ENCODE assay signal across 11 mouse cellular contexts in the genomic region with DNA sequence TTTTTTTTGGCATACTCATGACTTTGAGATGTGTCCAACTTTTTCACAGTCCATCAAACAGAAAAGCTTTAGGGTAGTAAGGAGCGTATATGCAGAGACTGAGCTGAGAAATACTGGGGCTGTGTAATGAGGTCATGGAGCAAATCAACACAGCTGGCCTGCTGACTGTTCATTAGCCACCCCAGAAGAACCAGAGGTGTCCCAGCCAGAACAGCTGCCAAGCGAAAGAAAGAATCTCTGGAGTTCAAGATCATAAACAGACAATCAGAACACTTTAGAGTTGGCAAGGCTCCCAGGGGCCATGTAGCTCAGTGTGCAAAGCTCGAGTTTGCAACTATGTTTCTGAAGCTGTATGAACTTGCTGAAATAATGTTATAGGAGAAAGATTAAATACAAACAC. TPM values are rescaled to one million over a fixed set of nuclear protein-coding genes. Genes with fewer than 3 reads are reported as not detected.
DNase-seq lines count a peak whose midpoint lies in the region; ATAC-seq lines count a peak whose summit lies in the region.
"Had no signal": no experiment of that assay in that cellular context is flagged by ENCODE, and none has a peak within 500 bp of the region (broad histone marks: within the 10 kb centered on the region; RNA-seq: fewer than 3 reads in every experiment).

No protein-coding gene starts in this region.

- no peak for ATAC-seq in heart, embryonic 11.5 days (replicated peaks; ENCODE audit: insufficient number of reproducible peaks, low FRiP score, low TSS enrichment)
- ATAC-seq in midbrain, embryonic 14.5 days (ENCODE audit: low FRiP score, low TSS enrichment) = no peak
- ATAC-seq in midbrain, embryonic 15.5 days (replicated peaks) = no peak
- ATAC-seq in intestine, embryonic 15.5 days = peak; percentile 85

- H3K4me2 ChIP-seq in heart, embryonic 11.5 days = no peak overlapping the region
- no peak overlapping the region for H3K4me2 ChIP-seq in midbrain, embryonic 14.5 days (ENCODE audit: low read length)
- H3K4me2 ChIP-seq in midbrain, embryonic 15.5 days = no peak overlapping the region
- no peak overlapping the region for H3K4me2 ChIP-seq in intestine, embryonic 15.5 days (replicated peaks)
- H3K4me2 ChIP-seq: embryonic facial prominence, embryonic 12.5 days had no signal

- peak; percentile 2 to 3 for DNase-seq in heart, adult 9 months (ENCODE audit: low spot score in 2 of 2)
- DNase-seq in midbrain, embryonic 14.5 days = peak; percentile 31
- DNase-seq in testis, postnatal 14 days (ENCODE audit: low spot score) = peak; percentile 31
- no peak for DNase-seq in layer of hippocampus, postnatal 10 days (ENCODE audit: low spot score in 2 of 2)
- DNase-seq in kidney, adult 9 months = no peak
- DNase-seq: adrenal gland, adult 8-10 months had no signal

- H3K27me3 ChIP-seq in heart, embryonic 11.5 days (ENCODE audit: control insufficient read depth, insufficient read depth, low read length) = no peaks in the 10 kb centered on the region
- H3K27me3 ChIP-seq in midbrain, embryonic 14.5 days (ENCODE audit: control insufficient read depth, insufficient read depth, low read length) = no peaks in the 10 kb centered on the region
- H3K27me3 ChIP-seq in midbrain, embryonic 15.5 days (replicated peaks) = no peaks in the 10 kb centered on the region
- H3K27me3 ChIP-seq in intestine, embryonic 15.5 days (replicated peaks) = no peaks in the 10 kb centered on the region
- H3K27me3 ChIP-seq: embryonic facial prominence, embryonic 12.5 days had no signal

- H3K9me3 ChIP-seq in heart, embryonic 11.5 days (replicated peaks; ENCODE audit: control insufficient read depth, low read length) = no peaks in the 10 kb centered on the region
- H3K9me3 ChIP-seq in midbrain, embryonic 14.5 days (ENCODE audit: control insufficient read depth, low read length) = no peaks in the 10 kb centered on the region
- H3K9me3 ChIP-seq in midbrain, embryonic 15.5 days = no peaks in the 10 kb centered on the region
- no peaks in the 10 kb centered on the region for H3K9me3 ChIP-seq in intestine, embryonic 15.5 days
- H3K9me3 ChIP-seq: embryonic facial prominence, embryonic 12.5 days had no signal

- H3K4me1 ChIP-seq in heart, embryonic 11.5 days (ENCODE audit: control insufficient read depth, insufficient read depth, low read length) = no peaks in the 10 kb centered on the region
- no peaks in the 10 kb centered on the region for H3K4me1 ChIP-seq in midbrain, embryonic 14.5 days (ENCODE audit: control insufficient read depth, insufficient read depth, low read length)
- H3K4me1 ChIP-seq in midbrain, embryonic 15.5 days = no peaks in the 10 kb centered on the region
- no peaks in the 10 kb centered on the region for H3K4me1 ChIP-seq in intestine, embryonic 15.5 days (replicated peaks)
- H3K4me1 ChIP-seq: embryonic facial prominence, embryonic 12.5 days had no signal

- WGBS in heart, embryonic 11.5 days (ENCODE audit: insufficient replicate concordance) = 61% methylated on average over 3 of the region's 3 CpGs
- WGBS in midbrain, embryonic 14.5 days = 82% methylated on average over 3 of the region's 3 CpGs
- WGBS in midbrain, embryonic 15.5 days = 65% methylated on average over 3 of the region's 3 CpGs
- 36% methylated on average over 3 of the region's 3 CpGs for WGBS in intestine, embryonic 15.5 days

- no peaks in the 10 kb centered on the region for H3K36me3 ChIP-seq in heart, embryonic 11.5 days (ENCODE audit: control insufficient read depth, insufficient read depth, low read length)
- no peaks in the 10 kb centered on the region for H3K36me3 ChIP-seq in midbrain, embryonic 14.5 days (ENCODE audit: control insufficient read depth, insufficient read depth, low read length)
- H3K36me3 ChIP-seq in midbrain, embryonic 15.5 days (replicated peaks) = no peaks in the 10 kb centered on the region
- H3K36me3 ChIP-seq in intestine, embryonic 15.5 days = no peaks in the 10 kb centered on the region
- H3K36me3 ChIP-seq: embryonic facial prominence, embryonic 12.5 days had no signal

- H3K27ac ChIP-seq in heart, embryonic 11.5 days (ENCODE audit: low read depth, low read length) = no peak overlapping the region
- no peak overlapping the region for H3K27ac ChIP-seq in midbrain, embryonic 14.5 days (replicated peaks; ENCODE audit: low read depth, low read length)
- H3K27ac ChIP-seq in midbrain, embryonic 15.5 days = no peak overlapping the region
- no peak overlapping the region for H3K27ac ChIP-seq in intestine, embryonic 15.5 days
- H3K27ac ChIP-seq: embryonic facial prominence, embryonic 12.5 days had no signal

- H3K4me3 ChIP-seq in heart, embryonic 11.5 days (ENCODE audit: low read depth, low read length) = no peak overlapping the region
- H3K4me3 ChIP-seq in midbrain, embryonic 14.5 days (replicated peaks; ENCODE audit: low read depth, low read length) = no peak overlapping the region
- no peak overlapping the region for H3K4me3 ChIP-seq in midbrain, embryonic 15.5 days
- no peak overlapping the region for H3K4me3 ChIP-seq in intestine, embryonic 15.5 days (replicated peaks)
- H3K4me3 ChIP-seq: embryonic facial prominence, embryonic 12.5 days had no signal

- no peak overlapping the region for H3K9ac ChIP-seq in heart, embryonic 11.5 days (ENCODE audit: low read depth, low read length)
- H3K9ac ChIP-seq in midbrain, embryonic 14.5 days (replicated peaks; ENCODE audit: low read length) = no peak overlapping the region
- H3K9ac ChIP-seq in midbrain, embryonic 15.5 days = no peak overlapping the region
- H3K9ac ChIP-seq in intestine, embryonic 15.5 days = no peak overlapping the region
- H3K9ac ChIP-seq: embryonic facial prominence, embryonic 12.5 days had no signal

RNA-seq across cellular contexts. Expression of a gene that starts 35.1 kb away (rescaled TPM):
- 2.4 and 3.6 TPM in 2 replicates for polyA plus RNA-seq in heart, embryonic 11.5 days (2014; fragmentation: Nextera tagmentation; extraction: Ambion mirVana)
- 0.39 and 0.58 TPM in 2 replicates for polyA plus RNA-seq in midbrain, embryonic 14.5 days (2014; fragmentation: Nextera tagmentation; extraction: Ambion mirVana)
- polyA plus RNA-seq in midbrain, embryonic 15.5 days (2015; fragmentation: Nextera tagmentation; extraction: Ambion mirVana) = 0.33 and 0.97 TPM in 2 replicates
- 2.7 and 3.4 TPM in 2 replicates for polyA plus RNA-seq in intestine, embryonic 15.5 days (2015; fragmentation: Nextera tagmentation; extraction: Ambion mirVana)
- total RNA-seq in layer of hippocampus, postnatal 10 days (2021) = 1 to 10 TPM; 1.2 to 1.6 TPM
- total RNA-seq: megakaryocyte, adult 5-6 weeks had no signal

Comparison
In these comparisons a context has a peak if more than half of its experiments do, and no peak if none do; other contexts are left out.
1. DNase-seq: peak in heart, adult 9 months (2 of 2), midbrain, embryonic 14.5 days (single experiment) and testis, postnatal 14 days (single experiment); none in layer of hippocampus, postnatal 10 days (0 of 2) and kidney, adult 9 months (single experiment).